8 mouse cellular contexts compared by ENCODE assay signal in genomic region chr19:36409280-36409860, GRCm38 (mm10).
DNase-seq lines count a peak whose midpoint lies in the region; ATAC-seq lines count a peak whose summit lies in the region.

No protein-coding gene starts in this region.

- H3K9me3 ChIP-seq in hindbrain, embryonic 13.5 days, result no peaks in the 10 kb centered on the region

- ATAC-seq in hindbrain, embryonic 13.5 days (ENCODE audit: low FRiP score), result peak; percentile 97

- peak overlapping the region; percentile 87 for H3K4me2 ChIP-seq in hindbrain, embryonic 13.5 days

- H3K27ac ChIP-seq in hindbrain, embryonic 13.5 days, result no peak overlapping the region

- peak; percentile 97 for DNase-seq in Muller cell, postnatal 12 days (ENCODE audit: inconsistent ontology term)
- DNase-seq in cerebellum, adult 9-11 months, result peak; percentile 88
- peak; percentile 77 to 87 for DNase-seq in frontal cortex, postnatal 10 days (ENCODE audit: low spot score in 2 of 2)
- DNase-seq in layer of hippocampus, postnatal 25 days (ENCODE audit: extremely low spot score in 1 of 2, low spot score in 1 of 2), result peak; percentile 74 to 77
- DNase-seq in lung, postnatal 25 days (ENCODE audit: low spot score), result peak; percentile 95
- DNase-seq in retina, embryonic 14.5 days (ENCODE audit: low spot score), result peak; percentile 91
- peak; percentile 100 for DNase-seq in thymus, postnatal 4 days

- peak overlapping the region; percentile 77 for H3K4me3 ChIP-seq in hindbrain, embryonic 13.5 days

- H3K27me3 ChIP-seq in hindbrain, embryonic 13.5 days, result peaks cover 15% of the 10 kb centered on the region

- 0% methylated on average over 36 of the region's 53 CpGs for WGBS in hindbrain, embryonic 13.5 days

- H3K9ac ChIP-seq in hindbrain, embryonic 13.5 days, result peak overlapping the region; percentile 75

- H3K4me1 ChIP-seq in hindbrain, embryonic 13.5 days (replicated peaks), result peaks cover 8% of the 10 kb centered on the region

- H3K36me3 ChIP-seq in hindbrain, embryonic 13.5 days, result no peaks in the 10 kb centered on the region
